Mouse (Mus musculus) erythroblast, embryonic 14.5 days (primary cell): Measurements from ENCODE around the gene Thsd4.

Experiments used
- GATA1 ChIP-seq: IDR thresholded peaks from 2 replicates; pipeline ENCODE4 v1.6.1; 2012; ENCODE audit warnings: low read length, inconsistent platforms, mixed read lengths
- TAL1 ChIP-seq: IDR thresholded peaks from 3 replicates; pipeline ENCODE4 v1.6.1; 2012; ENCODE audit warnings: low read length, inconsistent platforms, mixed read lengths

GRCm38 (mm10) chr9:59960559-59960958 is 561.3 kb downstream of the Thsd4 start, which contains the start of gene Nr2e3:
- TF ChIP-seq GATA1 (no peak), TAL1 (no peak)
